Mouse (Mus musculus): Measurements from ENCODE around the gene Ndufa10. TPM values are rescaled to one million over a fixed set of nuclear protein-coding genes. Genes with fewer than 3 reads are reported as not detected.

The Ndufa10 gene
- polyA plus RNA-seq, 1 experiment from 2014 or later = 289 TPM

DNA sequence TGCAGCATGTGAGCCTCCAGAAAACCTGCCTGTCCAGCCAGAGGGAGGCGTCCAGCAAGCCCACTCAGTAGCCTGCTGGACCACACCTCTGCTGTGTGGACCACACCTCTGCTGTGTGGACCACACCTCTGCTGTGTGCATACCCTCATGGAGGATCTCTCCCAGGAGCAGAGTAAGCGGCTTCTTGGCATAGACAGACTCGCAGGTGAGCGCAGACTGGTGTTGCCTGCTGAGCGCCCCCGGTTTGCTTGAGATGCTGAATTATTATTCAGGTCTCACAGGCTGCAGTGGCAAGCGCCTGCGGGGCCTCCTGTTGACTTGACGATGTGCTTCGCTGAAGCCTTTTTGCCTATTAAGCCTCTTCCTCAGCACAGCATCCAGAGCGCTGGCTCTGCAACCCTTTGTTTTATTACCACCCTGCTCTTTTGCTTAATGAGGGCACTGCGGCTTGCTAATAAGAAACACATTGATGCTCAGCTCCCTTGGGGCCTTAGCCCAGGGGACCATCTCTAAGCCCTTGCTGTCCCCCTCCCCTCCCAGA, 76.1 kb downstream of the Ndufa10 start:
- ATAC-seq (ENCODE audit: insufficient read depth, low FRiP score) = no peak
- Histone ChIP-seq H3K9me3 (replicated peaks; ENCODE audit: control insufficient read depth, low read length) (no peaks in the 10 kb centered on the region), H3K27me3 (ENCODE audit: control insufficient read depth, insufficient read depth, low read length) (no peaks in the 10 kb centered on the region), H3K27ac (ENCODE audit: low read length) (no peak overlapping the region), H3K9ac (ENCODE audit: low read length) (no peak overlapping the region), H3K4me1 (ENCODE audit: control insufficient read depth, insufficient read depth, low read length) (peaks cover 4% of the 10 kb centered on the region; the same call in 1 of the 2 replicates), H3K4me2 (ENCODE audit: low read depth, low read length) (no peak overlapping the region), H3K4me3 (replicated peaks; ENCODE audit: low read length) (no peak overlapping the region), H3K36me3 (ENCODE audit: control insufficient read depth, insufficient read depth, low read length) (no peaks in the 10 kb centered on the region)
- 37% methylated on average over 12 of the region's 12 CpGs for whole genome bisulfite sequencing

DNA sequence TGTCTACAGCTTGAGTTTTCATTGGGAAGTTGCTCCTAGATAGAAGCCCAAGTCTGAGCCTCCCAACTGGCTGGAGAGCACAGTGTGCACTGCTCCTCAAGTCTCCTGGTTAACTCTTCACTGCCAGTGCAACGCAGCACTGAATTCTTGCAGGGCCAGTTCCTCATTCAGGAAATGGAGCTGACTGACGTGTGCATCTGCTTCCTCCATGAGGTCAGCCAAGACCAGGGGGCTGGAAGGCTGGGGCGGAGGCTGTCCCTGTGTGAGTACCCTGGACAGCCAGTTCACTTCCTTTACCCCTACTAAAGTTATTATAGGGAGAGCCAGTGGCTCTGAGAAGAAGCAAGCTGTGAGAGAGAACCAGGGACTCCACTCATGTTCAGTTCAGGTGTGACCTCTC, 79.4 kb downstream of the Ndufa10 start:
- Histone ChIP-seq H3K4me3 (replicated peaks; ENCODE audit: low read length) (no peak overlapping the region), H3K27ac (ENCODE audit: low read length) (no peak overlapping the region), H3K4me2 (ENCODE audit: low read depth, low read length) (no peak overlapping the region), H3K4me1 (ENCODE audit: control insufficient read depth, insufficient read depth, low read length) (peaks cover 4% of the 10 kb centered on the region; the same call in 1 of the 2 replicates), H3K27me3 (ENCODE audit: control insufficient read depth, insufficient read depth, low read length) (no peaks in the 10 kb centered on the region), H3K9me3 (replicated peaks; ENCODE audit: control insufficient read depth, low read length) (no peaks in the 10 kb centered on the region), H3K36me3 (ENCODE audit: control insufficient read depth, insufficient read depth, low read length) (no peaks in the 10 kb centered on the region), H3K9ac (ENCODE audit: low read length) (no peak overlapping the region)
- WGBS = 60% methylated on average over 3 of the region's 3 CpGs
- ATAC-seq (ENCODE audit: insufficient read depth, low FRiP score) = no peak

DNA sequence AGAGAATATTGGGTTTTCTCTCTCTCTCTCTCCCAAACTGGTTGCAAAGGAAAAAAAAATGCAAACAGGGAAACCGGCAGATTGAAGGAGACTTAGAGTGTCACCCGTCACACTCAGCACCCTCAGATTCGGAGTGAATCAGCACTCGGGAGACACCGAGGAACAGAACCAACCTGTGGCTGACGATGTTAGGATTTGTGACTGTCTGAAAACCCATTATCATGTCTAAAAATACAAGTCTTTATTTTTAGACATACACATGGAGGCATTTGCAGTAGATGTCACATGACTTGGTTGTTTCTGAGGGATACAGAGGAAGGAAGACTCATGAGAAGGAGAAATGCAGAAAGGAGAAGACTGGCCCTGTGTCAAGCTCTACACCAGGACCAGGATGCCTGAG, 80.5 kb downstream of the Ndufa10 start:
- H3K27ac ChIP-seq (ENCODE audit: low read length) = no peak overlapping the region
- H3K4me1 ChIP-seq (ENCODE audit: control insufficient read depth, insufficient read depth, low read length) = no peaks in the 10 kb centered on the region
- 75% methylated on average over 6 of the region's 6 CpGs for WGBS
- H3K9me3 ChIP-seq (replicated peaks; ENCODE audit: control insufficient read depth, low read length) = no peaks in the 10 kb centered on the region
- H3K36me3 ChIP-seq (ENCODE audit: control insufficient read depth, insufficient read depth, low read length) = no peaks in the 10 kb centered on the region
- no peak overlapping the region for H3K9ac ChIP-seq (ENCODE audit: low read length)
- H3K4me3 ChIP-seq (replicated peaks; ENCODE audit: low read length) = no peak overlapping the region
- no peaks in the 10 kb centered on the region for H3K27me3 ChIP-seq (ENCODE audit: control insufficient read depth, insufficient read depth, low read length)
- H3K4me2 ChIP-seq (ENCODE audit: low read depth, low read length) = no peak overlapping the region
- ATAC-seq (ENCODE audit: insufficient read depth, low FRiP score) = no peak

Small RNA genes lying within 50 kb of the gene (microRNA-seq; reads per million reads assigned to microRNA genes)
- gene Mir6900 = 2.0 reads per million, percentile 7 among the genes with 10 or more reads in this experiment

Other genes starting within 250 kb of the Ndufa10 start
- not detected in 2 replicates for gene Olfr1416, start 11.3 kb upstream of the Ndufa10 start, polyA plus RNA-seq (2015; fragmentation: Nextera tagmentation; extraction: Ambion mirVana)
- gene Olfr1415, start 22.2 kb upstream of the Ndufa10 start, polyA plus RNA-seq (2015; fragmentation: Nextera tagmentation; extraction: Ambion mirVana) = not detected in 2 replicates
- gene Olfr1414, start 44.8 kb upstream of the Ndufa10 start, polyA plus RNA-seq (2015; fragmentation: Nextera tagmentation; extraction: Ambion mirVana) = not detected in 2 replicates
- not detected in 2 replicates for gene Olfr1413, start 97.5 kb upstream of the Ndufa10 start, polyA plus RNA-seq (2015; fragmentation: Nextera tagmentation; extraction: Ambion mirVana)
- gene Olfr1412, start 111.9 kb upstream of the Ndufa10 start, polyA plus RNA-seq (2015; fragmentation: Nextera tagmentation; extraction: Ambion mirVana) = not detected in 2 replicates
- not detected in 2 replicates for gene Olfr1411, start 120.6 kb upstream of the Ndufa10 start, polyA plus RNA-seq (2015; fragmentation: Nextera tagmentation; extraction: Ambion mirVana)
- gene Olfr1410, start 131.9 kb upstream of the Ndufa10 start, polyA plus RNA-seq (2015; fragmentation: Nextera tagmentation; extraction: Ambion mirVana) = not detected in 2 replicates
- not detected in 2 replicates for gene Olfr12, start 143.9 kb upstream of the Ndufa10 start, polyA plus RNA-seq (2015; fragmentation: Nextera tagmentation; extraction: Ambion mirVana)
- gene Cops9, start 168.1 kb upstream of the Ndufa10 start, polyA plus RNA-seq (2015; fragmentation: Nextera tagmentation; extraction: Ambion mirVana) = 335 and 376 TPM in 2 replicates
- 0.19 TPM in 1 of 2 replicates, not detected in the other for gene Otos, start 175.0 kb upstream of the Ndufa10 start, polyA plus RNA-seq (2015; fragmentation: Nextera tagmentation; extraction: Ambion mirVana)

All from stomach, embryonic 16.5 days (tissue).